Mouse (Mus musculus): ENCODE measurements at regions not wholly inside any gene's neighbourhood (a gene's known extent, or its start where the extent isn't known, plus 50 kb on each side); places are given as distances from the start of the nearest gene placed in this dataset.
"Not testable (repeated sequence)": the region's sequence is repeated elsewhere in the genome, so short reads cannot be mapped to it uniquely, and the experiment has no call there.

GRCm38 (mm10) chr10:118981446-118981845 lies 111.4 kb upstream of the Dyrk2 start:
- in situ Hi-C loops (cut with MboI, MseI): no loop called here

DNA sequence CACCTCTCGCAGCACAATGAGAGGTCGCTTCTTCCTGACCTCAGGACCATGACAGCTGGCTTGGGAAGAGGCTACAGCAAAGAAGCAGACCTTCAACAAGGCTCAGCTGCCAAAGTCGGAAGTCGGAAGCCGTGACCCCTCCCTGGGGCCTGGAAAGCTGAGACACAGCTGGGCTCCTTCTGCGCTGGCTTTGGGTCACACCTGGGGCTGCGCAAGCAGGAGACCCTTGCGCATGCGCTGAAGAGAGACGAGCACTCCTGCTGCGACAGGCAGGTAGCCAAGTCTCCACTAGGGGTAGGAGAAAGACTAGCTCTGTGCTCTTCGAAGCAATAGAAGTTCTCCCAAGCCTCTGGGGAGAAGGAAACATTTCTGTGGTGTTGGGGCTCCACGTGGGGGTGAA lies 109.3 kb upstream of the Dyrk2 start:
- in situ Hi-C loops (cut with MboI, MseI): no loop called here

DNA sequence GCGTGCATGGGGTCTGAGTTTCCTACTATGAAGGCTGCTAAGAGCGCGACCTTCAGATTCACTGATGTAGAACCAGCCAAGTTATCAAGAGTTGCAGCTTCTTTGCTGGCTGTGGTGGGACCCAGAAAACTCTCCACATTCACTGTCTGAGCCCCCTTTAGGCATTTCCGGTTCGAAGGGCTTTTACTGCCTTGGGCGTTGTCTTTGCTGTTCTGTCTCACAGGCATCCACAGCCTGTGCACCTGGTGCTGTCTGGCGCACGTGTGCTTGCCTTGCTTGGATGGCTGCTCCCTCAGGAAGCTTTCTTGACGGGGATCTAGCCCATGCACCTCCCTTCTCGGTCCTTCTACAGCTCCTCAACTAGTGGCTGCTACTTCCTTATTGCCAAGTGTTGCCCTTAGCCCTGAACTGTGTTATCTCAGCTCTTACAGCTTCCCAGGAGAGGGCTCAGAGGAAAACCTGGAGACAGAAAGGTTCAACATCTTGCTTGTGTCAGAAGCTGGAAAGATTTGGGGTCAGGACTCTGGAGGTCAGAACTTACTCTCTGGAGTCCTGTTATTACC lies 108.3 kb upstream of the Dyrk2 start:
- in situ Hi-C loops (cut with MboI, MseI): no loop called here

DNA sequence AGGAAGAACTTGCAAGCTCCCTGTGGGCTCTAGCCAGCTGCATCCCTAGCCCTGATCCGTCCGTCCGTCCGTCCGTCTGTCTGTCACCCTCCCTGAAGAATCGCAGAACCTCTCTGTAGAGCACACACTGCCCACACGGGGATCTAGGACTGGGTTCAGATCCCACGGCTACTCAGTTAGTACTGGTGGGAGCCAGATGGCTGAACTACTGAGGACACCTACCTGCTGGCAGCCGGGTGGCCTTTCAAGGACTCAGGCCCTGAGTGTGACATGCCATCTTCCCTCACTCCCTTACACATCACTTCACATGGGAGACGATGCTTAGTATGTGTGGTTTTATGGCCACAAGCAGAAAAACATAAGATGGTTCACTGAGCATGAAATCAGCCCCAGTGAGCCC lies 106.4 kb upstream of the Dyrk2 start:
- in situ Hi-C loops (cut with MboI, MseI): no loop called here

DNA sequence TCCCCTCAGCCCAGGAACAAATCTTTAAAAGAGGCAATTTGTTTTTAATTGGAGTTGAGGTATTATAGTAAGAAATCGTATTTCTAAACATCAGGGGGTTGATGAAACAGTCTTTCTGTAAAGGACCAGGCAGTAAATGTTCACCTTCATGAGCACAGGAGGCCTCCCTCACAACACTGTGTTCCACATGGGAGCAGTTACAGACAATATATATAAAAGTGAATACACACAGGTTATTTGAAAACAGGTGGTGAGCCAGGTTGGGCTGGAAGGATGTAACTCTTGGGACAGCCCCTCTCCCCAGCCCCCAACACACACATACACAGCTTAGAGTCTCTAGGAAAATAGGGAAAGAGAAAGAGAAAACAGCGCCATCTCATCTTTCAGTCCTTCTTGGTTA lies 105.8 kb upstream of the Dyrk2 start:
- in situ Hi-C loops (cut with MboI, MseI): no loop called here

- in situ Hi-C loops (cut with MboI, MseI): no loop called here
These were observed 103.3 kb upstream of the Dyrk2 start for GRCm38 (mm10) chr10:118973324-118973723.

GRCm38 (mm10) chr10:118972626-118973025 lies 102.6 kb upstream of the Dyrk2 start:
- in situ Hi-C loops (cut with MboI, MseI): no loop called here

- in situ Hi-C loops (cut with MboI, MseI): no loop called here
These were observed 100.6 kb upstream of the Dyrk2 start for GRCm38 (mm10) chr10:118970457-118971175.

DNA sequence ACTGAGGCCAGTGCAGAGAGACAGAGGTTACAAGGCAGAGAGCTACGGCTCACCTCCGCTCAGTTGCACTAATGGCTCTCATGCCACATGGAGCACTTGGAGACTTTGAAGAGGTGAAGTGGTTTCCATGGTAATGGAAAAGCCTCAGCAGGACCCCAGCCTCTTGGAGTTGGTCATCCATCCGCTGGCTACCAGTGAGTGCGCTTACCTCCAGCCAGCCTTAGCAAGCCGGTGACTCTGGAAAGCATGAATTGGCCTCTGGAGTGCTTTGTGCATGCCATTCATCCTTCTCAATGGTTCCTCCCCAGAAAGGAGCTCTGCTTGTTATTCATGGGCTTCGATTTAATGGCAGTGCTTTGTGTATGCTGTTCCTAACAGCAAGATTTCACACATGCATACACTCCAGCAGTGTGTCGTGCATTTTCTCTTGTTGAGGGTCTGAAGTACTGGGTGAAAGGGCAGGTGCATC lies 91.7 kb upstream of the Dyrk2 start:
- in situ Hi-C loops (cut with MboI, MseI): no loop called here

DNA sequence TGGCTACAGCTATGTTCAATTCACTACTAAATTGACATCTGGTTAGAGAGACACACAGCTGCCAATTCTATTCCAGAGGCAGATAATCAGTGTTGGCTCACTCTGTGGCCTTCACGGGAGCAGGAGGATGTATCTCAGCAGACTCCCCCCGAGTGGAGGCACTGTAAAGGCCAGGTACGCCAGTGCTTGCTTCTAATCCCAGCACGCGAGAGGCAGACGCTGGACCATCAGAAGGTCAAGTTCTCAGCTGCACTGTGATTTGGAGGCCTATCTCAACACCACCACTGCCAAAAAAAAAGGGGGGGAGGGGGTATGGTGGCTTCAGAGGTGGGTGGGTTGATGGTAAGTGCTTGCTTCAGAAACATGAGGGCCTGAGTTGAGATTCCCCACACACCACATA lies 90.1 kb upstream of the Dyrk2 start:
- in situ Hi-C loops (cut with MboI, MseI): no loop called here

GRCm38 (mm10) chr10:118959623-118960022 lies 89.6 kb upstream of the Dyrk2 start:
- in situ Hi-C loops (cut with MboI, MseI): no loop called here

- in situ Hi-C loops (cut with MboI, MseI): no loop called here
These were observed 86.3 kb upstream of the Dyrk2 start for GRCm38 (mm10) chr10:118956352-118956751.

GRCm38 (mm10) chr10:118953440-118953839 lies 83.4 kb upstream of the Dyrk2 start:
- in situ Hi-C loops (cut with MboI, MseI): no loop called here

DNA sequence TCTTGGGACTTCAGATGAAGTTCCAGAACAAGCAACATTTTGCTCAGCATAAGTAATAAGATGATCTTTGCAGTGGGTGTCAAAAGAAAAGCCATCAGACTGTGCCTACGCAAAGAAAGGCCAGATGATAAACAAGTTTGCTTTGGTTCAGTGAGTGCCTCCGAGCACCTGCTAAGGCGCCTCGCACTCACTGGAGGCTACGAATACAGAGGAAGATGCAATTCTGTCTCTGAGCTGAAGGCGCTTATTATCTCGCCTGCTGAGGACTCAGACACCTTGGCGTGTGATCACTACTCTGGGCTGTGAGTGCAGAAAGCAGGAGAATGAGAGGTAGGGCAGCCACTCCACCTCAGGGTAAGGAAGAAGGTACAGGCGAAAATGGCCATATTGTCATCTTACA lies 82.7 kb upstream of the Dyrk2 start:
- in situ Hi-C loops (cut with MboI, MseI): no loop called here

- in situ Hi-C loops (cut with MboI, MseI): no loop called here
These were observed 77.7 kb upstream of the Dyrk2 start for GRCm38 (mm10) chr10:118947724-118948123.

DNA sequence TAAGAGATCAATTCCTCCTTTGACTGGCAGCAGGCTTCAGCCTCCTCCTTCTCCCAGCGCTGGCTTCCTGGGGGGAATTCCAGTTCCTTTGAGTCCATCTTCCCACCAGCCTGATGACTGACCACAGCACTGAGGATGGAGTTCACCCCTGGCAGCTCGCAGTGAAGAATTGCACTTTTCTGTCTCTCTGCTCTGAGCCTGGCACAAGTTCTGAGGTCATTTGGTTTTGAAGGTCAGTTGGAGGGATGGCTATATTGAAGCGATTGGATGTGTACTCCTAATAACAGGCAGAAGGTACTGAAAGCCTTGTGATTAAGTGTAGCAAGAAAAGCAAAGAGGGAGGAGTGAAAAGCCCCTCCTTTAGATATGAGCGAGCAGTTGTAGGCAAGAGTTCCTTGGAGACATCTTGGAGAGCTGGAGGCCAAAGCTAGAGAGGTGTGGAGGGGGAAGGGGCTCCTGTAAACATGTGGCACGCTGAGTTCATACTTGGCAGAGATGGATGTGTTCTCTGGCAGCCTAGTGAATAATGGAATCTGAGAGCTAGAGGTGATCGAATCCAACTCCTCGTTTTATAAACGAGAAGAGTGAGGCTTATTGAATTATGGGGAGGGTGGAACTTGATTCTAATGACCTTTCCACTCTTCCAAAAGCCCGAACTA lies 77.1 kb upstream of the Dyrk2 start:
- in situ Hi-C loops (cut with MboI, MseI): no loop called here

DNA sequence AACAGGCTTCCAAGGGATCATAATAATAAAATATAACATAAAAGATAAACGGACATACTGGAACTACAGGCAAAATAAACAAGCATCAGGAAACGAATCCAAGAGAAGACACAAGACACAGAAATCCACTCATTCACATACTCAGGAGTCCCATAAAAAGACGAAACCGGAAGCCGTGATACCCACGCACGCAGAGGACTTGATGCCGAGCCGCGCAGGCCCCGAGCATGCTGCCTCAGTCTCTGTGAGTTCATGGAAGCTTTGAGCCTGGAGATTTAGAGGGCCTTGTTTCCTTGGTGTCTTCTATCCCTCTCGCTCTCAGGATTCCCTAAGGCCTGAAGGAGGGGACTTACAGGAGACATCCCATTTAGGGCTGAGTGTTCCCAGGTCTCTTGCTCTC lies 57.3 kb upstream of the Dyrk2 start:
- in situ Hi-C loops (cut with MboI, MseI): no loop called here

DNA sequence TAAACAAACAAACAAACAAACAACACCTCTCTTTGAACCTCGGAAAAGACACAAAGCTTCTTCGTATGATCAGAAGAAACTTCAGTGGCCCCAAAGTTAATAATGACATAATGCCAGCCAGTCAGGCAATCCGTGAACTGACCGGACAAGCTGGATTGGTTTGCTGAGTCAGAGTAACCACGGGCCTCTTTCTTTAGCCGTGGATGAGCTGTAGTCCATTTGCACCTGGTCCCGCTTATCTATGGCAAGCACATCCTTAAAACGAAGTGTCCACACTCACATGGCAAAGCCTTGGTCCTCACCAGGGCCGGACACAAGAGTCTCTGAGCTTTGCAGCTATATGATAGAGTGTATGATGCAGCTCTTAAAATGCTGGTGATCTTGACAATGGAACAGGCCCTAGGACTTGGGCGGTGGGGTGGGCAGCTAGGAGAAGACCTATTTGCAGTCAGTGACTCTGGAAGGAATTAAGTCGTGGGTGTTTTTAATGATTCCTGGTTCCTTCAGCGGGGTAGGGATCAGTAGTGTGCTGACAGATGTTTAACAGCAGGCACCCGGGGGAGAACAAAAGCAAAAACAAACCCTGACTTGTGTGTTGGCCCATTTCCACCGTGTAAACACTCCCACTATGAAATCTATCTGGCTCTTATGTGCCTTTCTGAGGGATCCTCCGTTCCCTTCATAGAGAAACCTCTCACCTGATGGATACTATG lies 53.6 kb upstream of the Dyrk2 start:
- in situ Hi-C loops (cut with MboI, MseI): no loop called here

- in situ Hi-C loops (cut with MboI, MseI): not testable (repeated sequence)
These were observed 52.1 kb upstream of the Dyrk2 start for GRCm38 (mm10) chr10:118922120-118922519.
